Mouse (Mus musculus): ENCODE data around the gene Tmeff1. TPM values are rescaled to one million over a fixed set of nuclear protein-coding genes. Genes with fewer than 3 reads are reported as not detected.

Gene Tmeff1
- total RNA-seq, 2 experiments from 2014 or later: not detected

DNA sequence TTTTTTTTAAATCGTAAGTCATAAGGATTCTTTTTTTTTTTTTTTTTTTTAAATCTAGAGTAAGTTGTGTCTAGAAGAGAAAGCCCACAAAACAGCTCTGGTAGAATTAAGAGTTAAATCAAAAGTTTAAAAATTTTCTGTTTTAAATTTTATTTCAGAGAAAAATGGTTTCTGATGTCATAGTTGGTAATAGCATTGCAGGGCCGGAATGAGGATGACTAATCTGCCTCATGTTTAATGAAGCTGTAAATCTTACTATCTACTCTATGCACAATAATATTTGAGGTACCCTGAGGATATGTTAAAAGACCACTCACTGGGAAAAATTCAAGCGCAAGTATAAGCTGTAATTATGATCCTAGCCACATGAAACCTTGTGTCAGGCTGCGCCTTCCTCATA is 30.5 kb downstream of the Tmeff1 start:
- ATAC-seq (replicated peaks; ENCODE audit: low FRiP score, poor library complexity, severe bottlenecking): no peak

- no peak for ATAC-seq (replicated peaks; ENCODE audit: low FRiP score, poor library complexity, severe bottlenecking)
These were observed 32.2 kb downstream of the Tmeff1 start for GRCm38 (mm10) chr4:48617201-48617600.

GRCm38 (mm10) chr4:48620121-48620520 is 35.1 kb downstream of the Tmeff1 start:
- ATAC-seq (replicated peaks; ENCODE audit: low FRiP score, poor library complexity, severe bottlenecking): no peak

DNA sequence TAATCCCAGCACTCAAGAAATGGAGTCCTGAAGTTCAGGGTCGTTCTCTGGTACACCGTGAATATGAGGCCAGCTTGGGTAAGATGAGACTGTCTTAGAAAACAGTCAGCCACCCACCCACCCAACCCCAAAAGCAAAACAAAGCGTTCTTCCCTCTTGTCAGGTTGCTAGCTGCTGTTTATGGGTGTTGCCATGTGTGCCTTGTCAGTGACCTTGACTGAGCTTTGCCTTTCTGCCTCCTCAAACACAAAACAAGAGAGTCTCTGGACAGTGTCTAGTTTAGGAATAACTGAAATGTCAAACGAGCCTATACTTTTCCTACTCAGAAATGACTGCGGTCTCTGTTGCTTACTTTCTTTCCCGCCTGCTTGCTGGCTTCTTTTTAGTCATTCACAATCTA is 37.3 kb downstream of the Tmeff1 start:
- ATAC-seq (replicated peaks; ENCODE audit: low FRiP score, poor library complexity, severe bottlenecking): no peak

- no peak for ATAC-seq (replicated peaks; ENCODE audit: low FRiP score, poor library complexity, severe bottlenecking)
These were observed 38.0 kb downstream of the Tmeff1 start for GRCm38 (mm10) chr4:48622946-48623345.

GRCm38 (mm10) chr4:48624961-48625360 is 40.0 kb downstream of the Tmeff1 start:
- ATAC-seq (replicated peaks; ENCODE audit: low FRiP score, poor library complexity, severe bottlenecking): no peak

GRCm38 (mm10) chr4:48625836-48626235 is 40.9 kb downstream of the Tmeff1 start:
- ATAC-seq (replicated peaks; ENCODE audit: low FRiP score, poor library complexity, severe bottlenecking): no peak

DNA sequence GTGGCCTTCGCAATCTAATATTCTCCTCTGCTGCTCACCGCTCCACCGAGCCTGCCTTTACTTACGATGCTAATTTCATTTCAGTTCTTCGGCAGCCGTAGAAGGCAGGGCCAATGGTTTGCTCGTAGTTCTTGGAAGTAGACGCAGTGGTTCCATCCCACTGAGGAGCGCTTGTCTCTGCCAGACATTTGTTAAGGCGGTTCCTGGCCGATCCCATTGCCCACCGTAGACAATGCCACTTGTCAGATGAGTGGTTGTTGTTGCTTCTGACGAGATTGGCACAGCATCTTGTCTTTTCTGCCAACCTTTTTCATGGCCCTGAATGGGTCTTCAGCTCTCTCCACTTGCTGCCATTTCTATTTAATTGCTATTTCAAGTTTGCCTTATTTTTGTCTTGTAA is 44.5 kb downstream of the Tmeff1 start:
- no peak for ATAC-seq (replicated peaks; ENCODE audit: low FRiP score, poor library complexity, severe bottlenecking)

DNA sequence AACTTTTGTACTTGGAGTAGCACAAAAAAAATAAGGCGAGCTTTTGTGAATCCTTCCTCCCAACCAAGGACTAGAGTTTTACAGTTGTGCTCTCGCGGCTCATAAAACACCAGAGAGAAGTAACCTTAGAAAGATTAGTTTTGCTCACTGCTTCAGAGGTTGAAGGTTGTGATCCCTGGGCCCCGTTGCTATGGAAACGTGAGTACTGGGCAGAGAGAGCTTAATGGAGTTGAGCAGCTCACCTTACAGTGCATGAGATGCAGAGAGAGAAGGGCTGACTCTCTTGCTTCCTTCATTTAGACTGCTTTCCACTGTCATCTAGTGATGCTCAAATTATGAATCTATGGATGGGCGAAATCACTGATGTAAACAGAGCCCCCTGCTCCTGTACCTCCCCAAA is 48.6 kb downstream of the Tmeff1 start:
- no peak for ATAC-seq (replicated peaks; ENCODE audit: low FRiP score, poor library complexity, severe bottlenecking)

GRCm38 (mm10) chr4:48634058-48634457 is 49.1 kb downstream of the Tmeff1 start:
- ATAC-seq (replicated peaks; ENCODE audit: low FRiP score, poor library complexity, severe bottlenecking): no peak

- ATAC-seq (replicated peaks; ENCODE audit: low FRiP score, poor library complexity, severe bottlenecking): no peak
These were observed 51.9 kb downstream of the Tmeff1 start for GRCm38 (mm10) chr4:48636831-48637230.

DNA sequence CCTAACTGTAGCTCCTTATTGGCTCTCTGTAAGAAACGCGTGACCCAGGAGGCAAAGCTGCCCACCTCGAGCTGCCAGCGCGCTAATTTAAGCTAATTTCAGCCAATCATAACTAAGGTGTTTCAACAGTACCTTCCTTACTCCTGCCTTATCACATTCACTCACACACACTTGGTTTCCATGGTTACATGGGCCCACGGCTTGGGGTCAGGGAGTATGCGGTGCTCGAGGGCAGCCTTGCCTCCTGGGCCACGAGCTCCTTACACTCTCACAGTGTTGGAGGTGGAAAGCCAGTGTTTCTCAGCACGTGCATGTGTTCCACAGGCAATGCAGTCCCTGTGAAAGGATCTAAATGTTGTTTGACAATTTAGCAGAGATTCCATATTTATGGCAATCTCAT is 53.2 kb downstream of the Tmeff1 start:
- ATAC-seq (replicated peaks; ENCODE audit: low FRiP score, poor library complexity, severe bottlenecking): no peak

DNA sequence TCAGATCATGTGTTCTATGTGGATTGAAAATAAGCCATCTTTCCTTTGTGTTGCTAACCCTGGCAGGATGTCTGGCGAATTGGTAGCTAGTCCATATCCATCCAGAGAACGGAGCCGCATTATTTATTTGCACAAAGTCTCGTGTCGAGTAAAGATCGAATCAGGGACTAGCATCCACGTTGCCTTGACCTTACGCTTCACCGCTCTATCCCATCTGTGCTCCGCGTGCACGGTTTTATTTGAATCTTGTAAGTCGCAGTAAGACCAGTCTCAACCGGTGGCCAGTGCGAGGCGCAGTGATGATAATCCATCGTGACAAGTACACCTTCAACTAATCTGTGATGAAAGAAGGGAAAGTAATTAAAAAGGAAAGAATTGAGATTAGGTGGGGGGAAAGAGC is 54.5 kb downstream of the Tmeff1 start:
- ATAC-seq (replicated peaks; ENCODE audit: low FRiP score, poor library complexity, severe bottlenecking): no peak

DNA sequence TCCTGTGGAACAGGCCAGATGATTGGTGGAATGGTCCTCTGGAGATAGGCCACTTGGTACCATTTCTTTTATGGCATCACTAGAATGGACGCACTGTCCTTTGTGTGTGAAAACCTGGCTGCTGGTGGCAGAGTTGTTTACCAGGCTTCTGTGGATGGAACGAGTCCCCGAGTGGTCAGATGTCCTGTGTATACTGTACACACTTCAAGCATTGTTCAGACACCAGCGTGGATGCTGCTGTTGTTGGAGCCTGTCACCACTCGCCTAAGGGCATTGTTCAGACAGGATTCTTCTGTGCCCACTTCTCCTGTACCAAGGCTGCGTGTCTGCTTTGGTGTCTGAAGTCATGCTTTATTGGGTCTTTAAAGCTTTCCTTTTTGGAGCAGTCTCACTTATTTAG is 58.8 kb downstream of the Tmeff1 start:
- ATAC-seq (replicated peaks; ENCODE audit: low FRiP score, poor library complexity, severe bottlenecking): no peak

- no peak for ATAC-seq (replicated peaks; ENCODE audit: low FRiP score, poor library complexity, severe bottlenecking)
These were observed 61.2 kb downstream of the Tmeff1 start for GRCm38 (mm10) chr4:48646143-48646542.

DNA sequence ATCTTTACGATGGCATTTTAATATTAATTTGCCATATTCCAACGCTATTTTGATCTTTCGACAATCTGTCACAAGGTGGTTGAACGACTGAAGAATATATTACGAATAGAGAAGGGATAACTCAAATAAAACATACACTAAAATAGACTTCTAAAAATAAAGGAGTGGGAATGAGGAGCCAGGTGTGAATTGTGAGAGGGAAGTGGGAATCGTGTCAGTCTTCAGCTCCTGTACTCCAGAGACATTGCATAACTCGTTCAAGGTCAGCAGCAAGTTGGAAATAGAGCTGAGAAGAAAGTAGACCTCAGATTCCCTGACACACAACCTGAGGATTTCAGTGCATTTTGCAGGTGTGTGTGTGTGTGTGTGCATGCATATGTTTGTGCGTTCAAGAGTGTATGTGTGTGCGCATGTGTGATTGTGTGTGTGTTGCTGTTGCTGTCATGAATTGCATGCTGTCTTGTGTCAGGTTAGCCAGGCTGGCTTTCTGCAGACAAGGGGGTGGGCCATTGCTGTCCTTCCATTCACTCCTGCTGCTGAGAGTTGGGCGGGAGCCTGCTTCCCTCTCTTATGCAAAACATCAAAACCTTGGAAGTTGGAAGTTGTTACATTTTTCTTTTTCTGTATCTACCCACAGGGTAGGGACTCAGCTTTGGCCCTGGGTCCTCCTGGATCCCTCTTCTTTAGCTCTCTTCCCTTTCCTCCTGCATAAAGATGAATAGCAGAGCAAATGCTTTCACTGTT is 65.8 kb downstream of the Tmeff1 start:
- ATAC-seq (replicated peaks; ENCODE audit: low FRiP score, poor library complexity, severe bottlenecking): no peak

GRCm38 (mm10) chr4:48654118-48654517 is 69.1 kb downstream of the Tmeff1 start:
- ATAC-seq (replicated peaks; ENCODE audit: low FRiP score, poor library complexity, severe bottlenecking): no peak

DNA sequence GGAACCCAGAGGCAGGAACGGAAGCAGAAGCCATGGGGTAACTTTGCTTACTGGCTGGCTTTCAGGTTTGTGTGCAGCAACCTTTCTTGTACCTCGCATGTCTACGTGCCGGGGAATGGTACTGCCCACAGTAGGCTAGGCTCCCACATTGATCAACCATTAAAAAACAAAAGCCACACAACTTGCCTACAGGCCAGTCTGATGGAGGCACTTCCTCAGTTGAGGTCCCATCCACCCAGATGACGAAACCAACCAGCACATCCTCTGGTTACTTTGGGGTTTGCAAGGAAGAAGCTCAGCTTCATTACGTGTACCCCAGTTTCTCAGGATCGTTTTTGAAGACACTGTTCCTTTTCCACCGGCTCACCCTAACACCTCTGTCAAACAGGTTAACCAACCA is 71.6 kb downstream of the Tmeff1 start:
- ATAC-seq (replicated peaks; ENCODE audit: low FRiP score, poor library complexity, severe bottlenecking): no peak

GRCm38 (mm10) chr4:48660144-48660543 is 75.2 kb downstream of the Tmeff1 start:
- no peak for ATAC-seq (replicated peaks; ENCODE audit: low FRiP score, poor library complexity, severe bottlenecking)

DNA sequence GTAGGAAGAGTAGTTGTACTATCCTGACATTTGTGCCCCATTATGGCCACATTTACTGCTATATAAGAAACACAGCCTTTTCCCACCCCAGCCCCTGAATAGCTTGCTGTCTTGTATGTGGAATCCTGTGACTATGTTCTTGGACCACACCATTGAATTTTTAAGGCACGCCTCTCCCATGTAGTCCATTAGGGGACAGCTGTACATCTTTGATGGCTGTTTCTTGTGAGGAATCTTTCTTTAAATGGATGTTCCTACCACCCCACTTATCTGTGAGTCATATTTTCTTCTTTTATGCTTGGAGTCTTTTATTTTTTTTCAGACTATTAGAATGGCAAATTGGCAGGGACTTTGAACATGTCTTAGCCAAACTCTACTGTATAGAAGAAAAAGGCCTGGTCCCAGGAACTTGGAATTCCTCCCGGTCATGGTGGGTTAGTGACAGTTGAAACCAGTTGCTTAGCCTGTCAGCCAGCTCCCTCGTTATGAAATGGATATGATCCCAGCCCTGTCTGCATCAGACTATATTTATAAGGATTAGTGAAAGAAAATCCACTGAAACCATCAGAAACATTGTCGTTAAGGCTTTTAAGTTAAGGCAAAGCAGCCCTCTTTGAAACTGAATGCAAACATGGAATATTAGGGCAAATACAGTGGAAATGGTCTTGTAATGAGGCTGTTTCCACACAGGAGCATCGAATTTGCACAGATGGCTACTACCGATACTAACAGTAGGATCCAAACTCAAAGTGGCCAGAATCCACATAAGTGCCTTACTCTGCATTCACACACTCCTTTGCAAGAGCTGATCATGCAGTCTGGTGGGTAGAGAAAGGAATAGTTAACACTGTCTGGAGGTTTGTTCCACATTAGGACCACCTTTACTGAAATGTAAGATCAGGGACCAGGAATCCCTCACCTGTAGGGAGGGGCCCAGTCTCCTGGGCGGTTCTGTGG is 75.9 kb downstream of the Tmeff1 start:
- ATAC-seq (replicated peaks; ENCODE audit: low FRiP score, poor library complexity, severe bottlenecking): no peak

- no peak for ATAC-seq (replicated peaks; ENCODE audit: low FRiP score, poor library complexity, severe bottlenecking)
These were observed 78.3 kb downstream of the Tmeff1 start, which contains the start of gene Cavin4 for GRCm38 (mm10) chr4:48663271-48663670. Gene Cavin4, plus strand, starts transcription at chr4:48663514.

Measured in erythroid progenitor cell, adult 5-6 weeks (primary cell).